Mouse (Mus musculus) adrenal gland, postnatal 36 days (tissue): ENCODE results near the gene Pank1. TPM values are rescaled to one million over a fixed set of nuclear protein-coding genes. Genes with fewer than 3 reads are reported as not detected.
A peak's percentile ranks its signal among the peaks of the same experiment; 100 is the strongest.

Source experiments
- microRNA-seq: library from miRNA; unstranded; fragments of <30 nt; microRNA quantifications from one replicate; pipeline ENCODE4 v1.2.0, GENCODE M21; 2021
- total RNA-seq, 2 experiments: library from RNA; stranded (reverse); gene quantifications; 2 replicates each; pipeline ENCODE4 v1.2.3; 2021

Gene Pank1
- total RNA-seq, 2 experiments from 2014 or later = 52.3 to 93.0 TPM

Small RNA genes lying within 50 kb of the gene (microRNA-seq; reads per million reads assigned to microRNA genes)
- 2,081 reads per million, percentile 87 among the genes with 10 or more reads in this experiment for gene Mir107

Other genes starting within 250 kb of the Pank1 start
- under 1 TPM; 0.26 to 0.43 TPM for gene Ifit1bl2, start 238.7 kb downstream of the Pank1 start, total RNA-seq
- gene Ifit1, start 238.6 kb downstream of the Pank1 start, total RNA-seq = 1 to 10 TPM; 4.6 to 6.2 TPM
- gene Slc16a12, start 132.2 kb downstream of the Pank1 start, total RNA-seq = under 1 TPM; 0.33 to 0.36 TPM
- 1 to 10 TPM; 3.9 to 6.1 TPM for gene Kif20b, start 42.9 kb upstream of the Pank1 start, total RNA-seq